Mouse (Mus musculus) adrenal gland, postnatal 14 days (tissue): Measurements from ENCODE around the gene Olfr283. TPM values are rescaled to one million over a fixed set of nuclear protein-coding genes. Genes with fewer than 3 reads are reported as not detected.
A peak's percentile ranks its signal among the peaks of the same experiment; 100 is the strongest.
"Not testable (repeated sequence)": the region's sequence is repeated elsewhere in the genome, so short reads cannot be mapped to it uniquely, and the experiment has no call there.

ENCODE experiments used
- DNase-seq: peaks from one replicate; pipeline ENCODE4 v3.0.0; 2021; ENCODE audit warnings: mixed read lengths
- long read RNA-seq, 2 experiments: library from polyadenylated mRNA; stranded (forward); transcript quantifications; one replicate each; pipeline ENCODE4 v2.0.0; 2021
- total RNA-seq: library from RNA; stranded (reverse); gene quantifications from 2 replicates; pipeline ENCODE4 v1.2.3, GENCODE M21; 2021

The Olfr283 gene
- total RNA-seq, result not detected in 2 replicates
- long read RNA-seq, experiment 1, result 0 reads
- long read RNA-seq, experiment 2, result 0 reads

DNA sequence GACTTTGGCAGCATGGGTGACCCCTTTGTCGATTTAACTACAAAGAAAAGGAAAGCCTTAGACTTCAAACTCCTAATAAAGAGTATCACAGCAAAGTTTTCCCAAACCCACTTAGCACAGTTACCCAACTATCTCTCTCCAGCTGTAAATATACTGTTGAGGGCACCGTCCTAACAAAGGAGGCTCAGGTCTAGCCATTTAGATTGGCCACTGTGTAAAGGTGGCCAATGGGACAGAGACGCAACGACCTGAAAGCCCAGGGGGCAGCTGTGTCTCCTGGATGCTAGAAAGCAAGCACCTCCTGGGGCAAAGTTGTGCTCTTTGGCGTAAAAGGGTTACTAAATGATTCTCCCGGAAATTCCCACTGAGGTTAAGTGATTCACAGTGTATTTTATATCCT, at the start of gene Olfr283:
TSS of gene Olfr283 (minus strand) at position 101 of the 400 bp plus-strand sequence.
- no peak for DNase-seq

GRCm38 (mm10) chr15:98425188-98425587, 44.4 kb upstream of the Olfr283 start:
- DNase-seq, result no peak

- no peak for DNase-seq
Measured at GRCm38 (mm10) chr15:98424753-98425152, 44.0 kb upstream of the Olfr283 start.

- no peak for DNase-seq
Measured at GRCm38 (mm10) chr15:98424326-98424725, 43.6 kb upstream of the Olfr283 start.

- DNase-seq, result no peak
Measured at GRCm38 (mm10) chr15:98420897-98421296, 40.2 kb upstream of the Olfr283 start.

- no peak for DNase-seq
Measured at GRCm38 (mm10) chr15:98418096-98418495, 37.4 kb upstream of the Olfr283 start.

- peak; percentile 7 for DNase-seq
Measured at GRCm38 (mm10) chr15:98417285-98417684, 36.5 kb upstream of the Olfr283 start.

- DNase-seq, result not testable (repeated sequence)
Measured at GRCm38 (mm10) chr15:98416802-98417201, 36.1 kb upstream of the Olfr283 start.

- no peak for DNase-seq
Measured at GRCm38 (mm10) chr15:98415996-98416395, 35.2 kb upstream of the Olfr283 start.

GRCm38 (mm10) chr15:98410249-98410648, 29.5 kb upstream of the Olfr283 start:
- DNase-seq, result no peak

GRCm38 (mm10) chr15:98409635-98410034, 28.9 kb upstream of the Olfr283 start:
- no peak for DNase-seq

DNA sequence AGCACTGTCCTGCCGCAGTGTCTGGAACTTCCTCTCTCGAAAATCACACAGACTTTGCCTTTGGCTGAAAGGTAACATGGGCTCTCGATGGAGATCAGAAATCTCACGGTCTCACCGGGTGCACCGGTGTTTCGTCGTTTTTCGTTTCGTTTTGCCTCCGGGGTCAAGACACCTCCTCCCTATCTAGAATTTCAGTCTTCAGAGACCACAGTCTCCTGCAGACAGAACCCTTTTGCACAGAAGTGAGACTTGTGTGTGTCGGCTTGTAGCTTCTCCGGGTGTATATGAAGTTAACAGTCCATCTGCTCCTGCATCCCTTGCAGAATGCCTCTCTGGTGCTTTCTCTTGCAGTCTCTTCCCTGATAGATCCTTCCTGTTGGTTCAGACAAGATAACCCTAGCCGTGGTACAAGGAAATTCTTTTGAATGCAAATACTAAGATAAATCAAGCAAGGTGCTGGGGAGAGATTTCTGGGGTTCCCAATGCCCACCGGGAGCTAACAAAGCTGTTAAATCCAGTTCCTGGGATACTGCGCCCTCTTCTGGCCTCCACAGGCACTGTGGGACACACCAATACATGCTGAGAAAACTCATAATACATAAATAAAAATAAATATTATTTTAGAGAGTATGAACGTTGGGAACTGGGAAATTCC, 27.8 kb upstream of the Olfr283 start:
- DNase-seq, result peak; percentile 76

DNA sequence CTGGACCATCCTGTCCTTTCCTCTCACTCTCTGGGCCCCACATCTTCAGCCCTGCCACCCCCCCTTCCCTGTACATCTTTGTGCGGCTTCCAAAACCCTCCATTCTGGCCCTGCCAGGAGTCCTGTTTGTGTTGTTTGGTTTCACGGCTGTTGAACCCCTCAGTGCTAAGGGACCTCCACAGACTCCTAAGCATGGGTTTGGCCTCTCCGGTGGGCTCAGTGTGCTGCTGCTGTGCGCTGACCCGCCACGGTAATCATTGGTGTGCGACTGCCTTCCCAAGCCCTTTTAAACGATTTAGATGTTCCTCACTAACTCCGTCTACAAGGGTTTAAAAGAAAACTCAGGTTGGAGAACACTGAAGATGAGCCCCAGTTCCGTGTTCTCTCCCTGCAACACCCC, 21.6 kb upstream of the Olfr283 start:
- no peak for DNase-seq

GRCm38 (mm10) chr15:98397136-98397535, 16.4 kb upstream of the Olfr283 start:
- no peak for DNase-seq

- DNase-seq, result peak; percentile 79
Measured at GRCm38 (mm10) chr15:98391903-98392187, 11.1 kb upstream of the Olfr283 start.

- DNase-seq, result peak; percentile 17
Measured at GRCm38 (mm10) chr15:98391081-98391902, 10.5 kb upstream of the Olfr283 start.

- DNase-seq, result peak; percentile 93
Measured at GRCm38 (mm10) chr15:98389796-98390195, 9.1 kb upstream of the Olfr283 start.

GRCm38 (mm10) chr15:98387621-98388020, 6.9 kb upstream of the Olfr283 start:
- DNase-seq, result no peak

- no peak for DNase-seq
Measured at GRCm38 (mm10) chr15:98378209-98378608, 2.5 kb downstream of the Olfr283 start.

DNA sequence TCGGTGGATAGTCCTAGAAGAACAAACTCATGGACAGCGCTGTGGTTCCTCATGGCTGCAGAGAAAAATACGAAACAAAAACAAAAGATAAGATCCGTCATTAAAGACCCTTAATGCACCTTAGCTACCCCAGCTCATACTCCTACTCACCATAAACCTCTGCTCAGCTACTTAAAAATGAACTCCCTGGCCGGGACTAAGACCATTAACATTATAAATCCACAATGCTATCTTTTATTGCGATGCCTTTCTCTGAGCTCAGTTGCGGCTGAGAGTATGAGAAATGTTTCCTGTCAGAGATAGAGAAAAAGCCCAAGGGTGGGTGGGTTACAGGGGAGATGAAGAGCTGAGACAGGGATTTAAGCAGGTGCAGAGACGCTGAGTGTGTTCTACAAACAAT, 39.9 kb downstream of the Olfr283 start, which contains the start of gene Olfr284:
TSS of gene Olfr284 (minus strand) at position 101 of the 400 bp plus-strand sequence.
- no peak for DNase-seq
